Mouse (Mus musculus): ENCODE measurements around the gene Magoh. TPM values are rescaled to one million over a fixed set of nuclear protein-coding genes. Genes with fewer than 3 reads are reported as not detected.

Magoh gene
- total RNA-seq (2015; ENCODE audit: low replicate concordance): 67.8 and 71.7 TPM in 2 replicates
- total RNA-seq (2017; ENCODE audit: low replicate concordance): 51.1 and 55.3 TPM in 2 replicates

- peak; percentile 92 for ATAC-seq (replicated peaks; ENCODE audit: low FRiP score, poor library complexity, severe bottlenecking)
Measured at GRCm38 (mm10) chr4:107879254-107880050, at the start of gene Magoh. Gene Magoh, plus strand, starts transcription at chr4:107879755.

DNA sequence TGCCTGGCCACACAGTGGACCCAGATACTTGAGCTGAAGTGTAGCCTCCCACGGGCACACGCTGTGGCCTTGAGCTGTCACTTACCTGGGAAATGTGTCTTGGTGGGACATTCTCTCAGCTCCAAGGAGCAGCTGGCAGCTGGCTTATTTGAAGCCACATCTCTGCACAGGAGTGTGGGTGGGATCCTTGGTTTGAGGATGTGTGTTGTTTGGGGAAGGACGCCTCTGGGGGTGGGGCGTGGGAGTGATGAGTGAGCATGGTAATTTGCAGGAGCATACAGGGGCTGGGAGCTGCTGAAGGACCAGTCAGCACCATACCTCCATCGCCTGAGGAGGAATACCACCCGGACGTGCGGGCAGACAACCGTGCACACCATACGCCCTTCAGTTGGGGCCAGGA is 49.4 kb upstream of the Magoh start:
- ATAC-seq (replicated peaks; ENCODE audit: low FRiP score, poor library complexity, severe bottlenecking): no peak

DNA sequence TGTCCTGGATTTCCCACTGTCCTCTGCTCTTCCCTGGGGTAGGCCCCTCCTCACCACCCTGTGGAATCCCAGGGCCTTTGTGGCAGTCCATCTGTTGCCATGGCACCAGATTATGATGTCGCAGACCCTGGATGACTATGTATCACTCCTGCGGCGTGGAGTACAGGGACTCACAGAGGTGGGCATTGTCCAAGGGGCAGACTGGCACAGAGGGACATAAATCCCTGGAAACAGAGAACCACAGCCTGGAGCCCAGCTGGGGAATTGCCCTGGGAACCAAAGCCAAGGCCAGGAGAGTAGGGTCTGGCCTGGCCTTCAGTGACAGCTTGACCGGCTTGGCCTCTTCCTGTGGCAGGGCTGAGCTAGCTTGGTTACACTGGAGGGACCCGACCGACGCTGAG is 48.7 kb upstream of the Magoh start:
- no peak for ATAC-seq (replicated peaks; ENCODE audit: low FRiP score, poor library complexity, severe bottlenecking)

DNA sequence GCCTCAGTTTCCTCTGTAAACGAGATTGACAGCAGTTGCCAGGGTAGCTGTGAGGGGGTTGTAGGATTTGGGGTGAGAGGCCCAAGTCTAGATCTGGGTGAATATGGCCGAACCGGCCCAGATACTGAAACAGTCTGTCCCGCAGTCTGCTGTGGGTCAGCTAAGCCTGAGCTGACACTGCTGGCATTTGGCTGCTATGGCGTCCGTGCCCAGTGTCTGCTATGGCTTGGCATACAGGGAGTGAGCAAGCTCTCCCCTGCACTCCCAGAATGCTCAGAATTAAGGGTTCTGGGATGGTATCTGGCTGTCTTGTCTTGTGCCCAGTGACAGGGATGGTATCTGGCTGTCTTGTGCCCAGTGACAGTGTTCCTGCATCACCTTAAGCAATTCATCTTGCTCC is 47.9 kb upstream of the Magoh start:
- no peak for ATAC-seq (replicated peaks; ENCODE audit: low FRiP score, poor library complexity, severe bottlenecking)

GRCm38 (mm10) chr4:107833525-107833924 is 46.0 kb upstream of the Magoh start:
- ATAC-seq (replicated peaks; ENCODE audit: low FRiP score, poor library complexity, severe bottlenecking): no peak

GRCm38 (mm10) chr4:107834643-107835314 is 44.8 kb upstream of the Magoh start:
- ATAC-seq (replicated peaks; ENCODE audit: low FRiP score, poor library complexity, severe bottlenecking): no peak

DNA sequence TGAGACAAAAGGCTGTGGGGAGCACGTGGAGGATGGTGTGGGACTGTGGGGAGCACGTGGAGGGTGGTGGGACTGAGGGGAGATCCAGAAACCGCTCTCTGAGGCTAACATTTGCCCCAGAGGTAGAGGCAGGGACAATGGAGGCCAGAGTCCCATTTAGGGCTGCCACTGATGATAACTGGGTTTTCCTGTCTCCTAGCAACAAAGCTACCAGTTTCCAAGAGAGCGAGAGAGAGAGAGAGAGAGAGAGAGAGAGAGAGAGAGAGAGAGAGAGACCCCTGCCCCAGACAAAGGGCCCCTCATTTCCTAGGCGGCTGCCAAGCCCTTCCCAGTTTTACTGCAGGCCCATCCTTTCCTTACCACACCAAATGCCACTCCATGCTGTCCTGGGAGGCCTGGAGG is 44.0 kb upstream of the Magoh start:
- ATAC-seq (replicated peaks; ENCODE audit: low FRiP score, poor library complexity, severe bottlenecking): no peak

- no peak for ATAC-seq (replicated peaks; ENCODE audit: low FRiP score, poor library complexity, severe bottlenecking)
Measured at GRCm38 (mm10) chr4:107836758-107837157, 42.8 kb upstream of the Magoh start.

DNA sequence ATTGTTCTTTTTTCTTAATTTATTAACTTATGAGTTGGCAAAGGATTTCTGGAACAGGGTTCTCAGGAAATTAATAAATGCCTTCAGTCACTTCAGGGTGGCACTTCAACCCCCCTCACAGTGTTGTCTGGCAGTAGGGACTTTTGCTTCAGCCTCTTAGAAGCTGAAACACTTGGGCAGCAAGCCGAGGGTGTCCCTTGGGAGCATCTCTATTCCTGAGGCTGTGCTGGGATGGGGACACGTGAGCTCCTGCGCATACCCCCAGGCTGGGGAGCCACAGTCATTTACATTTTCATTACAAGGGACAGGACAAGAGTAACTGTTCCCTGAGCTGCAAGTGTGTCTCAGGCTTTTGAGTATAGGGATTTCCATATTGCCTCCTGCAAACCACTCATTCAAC is 41.6 kb upstream of the Magoh start:
- ATAC-seq (replicated peaks; ENCODE audit: low FRiP score, poor library complexity, severe bottlenecking): no peak

DNA sequence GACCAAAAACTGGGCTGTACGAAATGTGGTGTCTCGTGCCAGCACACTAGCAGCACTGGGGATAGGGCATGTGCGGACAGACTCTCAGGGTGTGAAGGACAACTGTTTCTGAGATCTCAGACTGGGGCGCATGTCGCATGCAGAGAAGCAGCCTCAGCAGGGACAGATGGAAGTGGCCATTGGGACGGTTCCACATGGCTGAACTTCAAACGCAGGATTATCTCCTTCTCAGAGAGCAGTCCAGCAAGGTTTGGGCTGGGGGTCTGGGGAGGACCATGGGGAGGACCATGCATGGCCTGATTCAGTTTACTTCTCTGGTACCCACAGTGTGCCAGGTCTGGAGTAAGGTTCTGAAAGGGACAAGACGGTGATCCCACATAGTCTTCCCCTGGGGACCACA is 35.9 kb upstream of the Magoh start:
- no peak for ATAC-seq (replicated peaks; ENCODE audit: low FRiP score, poor library complexity, severe bottlenecking)

DNA sequence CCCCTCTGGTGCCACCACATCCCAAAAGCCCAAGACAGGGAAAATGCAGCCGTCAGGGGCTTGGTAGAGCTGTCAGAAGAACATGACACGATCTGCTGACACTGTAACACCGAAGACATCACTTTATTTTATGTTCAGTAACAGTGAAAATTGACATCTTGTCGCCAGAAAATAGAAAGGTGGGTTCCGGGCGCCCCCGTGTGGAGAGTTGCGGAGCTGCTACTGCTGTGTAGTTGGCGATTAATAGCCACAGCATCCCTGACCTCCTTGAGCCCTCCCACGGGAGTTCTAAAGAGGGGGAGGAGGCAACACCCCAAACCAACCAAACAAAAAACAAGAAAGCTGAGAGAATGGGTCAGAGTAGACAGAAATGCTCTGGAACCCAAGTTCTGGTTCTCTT is 34.6 kb upstream of the Magoh start:
- ATAC-seq (replicated peaks; ENCODE audit: low FRiP score, poor library complexity, severe bottlenecking): peak; percentile 62

GRCm38 (mm10) chr4:107846795-107847194 is 32.8 kb upstream of the Magoh start:
- no peak for ATAC-seq (replicated peaks; ENCODE audit: low FRiP score, poor library complexity, severe bottlenecking)

- no peak for ATAC-seq (replicated peaks; ENCODE audit: low FRiP score, poor library complexity, severe bottlenecking)
Measured at GRCm38 (mm10) chr4:107848546-107848945, 31.0 kb upstream of the Magoh start.

DNA sequence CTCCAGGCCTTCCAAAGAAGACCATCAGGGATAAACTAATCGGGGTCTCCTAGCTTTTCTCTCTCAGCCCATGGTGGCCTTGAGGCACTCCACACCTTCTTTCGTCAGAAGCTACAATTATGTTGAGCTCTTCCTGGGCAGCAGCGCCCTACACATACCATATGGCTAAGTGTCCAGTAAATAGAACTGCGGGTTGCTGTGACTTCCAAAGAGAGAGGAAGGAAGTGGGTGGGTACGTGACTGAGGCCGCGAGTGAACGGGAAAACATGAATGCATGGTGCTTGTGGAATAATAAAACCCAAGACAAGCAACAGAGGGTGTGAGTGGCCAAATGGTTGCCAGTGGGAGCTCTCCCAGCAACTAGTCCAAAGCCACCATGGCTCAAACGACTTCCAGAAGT is 29.9 kb upstream of the Magoh start:
- no peak for ATAC-seq (replicated peaks; ENCODE audit: low FRiP score, poor library complexity, severe bottlenecking)

- no peak for ATAC-seq (replicated peaks; ENCODE audit: low FRiP score, poor library complexity, severe bottlenecking)
Measured at GRCm38 (mm10) chr4:107850091-107850490, 29.5 kb upstream of the Magoh start.

DNA sequence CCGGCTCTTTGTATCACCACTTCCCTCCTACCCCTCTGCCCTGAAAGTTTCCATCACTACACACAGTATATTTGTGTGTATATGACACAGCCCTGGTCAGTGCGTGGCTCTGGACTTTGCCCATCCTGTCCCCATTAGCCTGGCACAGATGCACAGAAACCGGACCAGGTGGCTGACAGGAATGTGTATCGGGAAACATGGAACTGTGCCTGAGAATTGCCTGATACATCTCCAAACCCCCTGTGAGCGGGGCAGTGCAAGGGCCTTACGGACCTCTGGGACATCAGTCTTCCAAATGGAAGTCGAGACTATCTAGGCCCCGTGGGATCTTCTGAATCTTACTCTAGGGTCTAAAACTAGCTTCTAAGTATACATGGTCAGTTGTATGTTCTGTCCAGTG is 26.2 kb upstream of the Magoh start:
- ATAC-seq (replicated peaks; ENCODE audit: low FRiP score, poor library complexity, severe bottlenecking): no peak

- ATAC-seq (replicated peaks; ENCODE audit: low FRiP score, poor library complexity, severe bottlenecking): no peak
Measured at GRCm38 (mm10) chr4:107853836-107854235, 25.7 kb upstream of the Magoh start.

GRCm38 (mm10) chr4:107856958-107857686 is 22.4 kb upstream of the Magoh start:
- ATAC-seq (replicated peaks; ENCODE audit: low FRiP score, poor library complexity, severe bottlenecking): no peak

- ATAC-seq (replicated peaks; ENCODE audit: low FRiP score, poor library complexity, severe bottlenecking): no peak
Measured at GRCm38 (mm10) chr4:107858995-107859394, 20.6 kb upstream of the Magoh start.

DNA sequence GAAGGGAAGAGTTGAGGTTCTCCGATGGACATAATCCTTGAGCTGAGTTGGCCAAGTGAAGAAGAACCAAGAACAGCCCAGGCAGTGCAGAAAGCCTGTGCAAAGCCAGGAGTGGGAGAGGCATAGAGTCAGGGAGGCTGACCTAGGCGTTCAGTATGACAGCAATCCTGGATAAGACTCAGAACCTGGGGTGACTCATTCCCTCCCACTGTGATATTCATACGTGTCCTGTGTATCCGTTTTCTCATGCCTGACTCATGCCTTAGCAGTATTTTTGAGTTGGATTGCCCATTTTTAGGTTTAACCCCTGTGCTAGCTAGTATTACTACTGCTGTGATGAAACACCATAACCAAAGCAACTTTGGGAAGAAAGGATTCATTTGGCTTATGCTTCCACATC is 14.7 kb upstream of the Magoh start:
- no peak for ATAC-seq (replicated peaks; ENCODE audit: low FRiP score, poor library complexity, severe bottlenecking)

- no peak for ATAC-seq (replicated peaks; ENCODE audit: low FRiP score, poor library complexity, severe bottlenecking)
Measured at GRCm38 (mm10) chr4:107881631-107882030, 2.1 kb downstream of the Magoh start.

All from erythroid progenitor cell, adult 5-6 weeks (primary cell).